Mouse (Mus musculus) intestine, embryonic 14.5 days (tissue): Measurements from ENCODE around the gene Prpf6. TPM values are rescaled to one million over a fixed set of nuclear protein-coding genes. Genes with fewer than 3 reads are reported as not detected.
A peak's percentile ranks its signal among the peaks of the same experiment; 100 is the strongest.

Experiments used
- ATAC-seq: fragments of 200-750 bp; cut with Nextera tagmentation; replicated peaks from 2 replicates; pipeline ENCODE4 v1.8.0; 2017; ENCODE audit warnings: low read depth, moderate number of reproducible peaks, moderate TSS enrichment, moderate library complexity; ENCODE audit not compliant: low FRiP score, low TSS enrichment
- DNase-seq: peaks from one replicate; pipeline ENCODE4 v3.0.0-alpha.2; 2018; ENCODE audit warnings: low spot score
- H3K27ac ChIP-seq: fragments of 300-500 bp; sonication (generic); 2 replicates; pipeline ENCODE4 v1.5.1; 2014; ENCODE audit warnings: low read depth, mild to moderate bottlenecking, control low read depth
- H3K27me3 ChIP-seq: fragments of 300-500 bp; sonication (generic); replicated peaks from 2 replicates; pipeline ENCODE4 v1.6.1; 2014; ENCODE audit warnings: low read length, control low read depth; ENCODE audit not compliant: control insufficient read depth, insufficient read depth
- H3K36me3 ChIP-seq: fragments of 300-500 bp; sonication (generic); 2 replicates; pipeline ENCODE4 v1.6.1; 2014; ENCODE audit warnings: low read length, control low read depth; ENCODE audit not compliant: control insufficient read depth, insufficient read depth
- H3K4me1 ChIP-seq: fragments of 300-500 bp; sonication (generic); replicated peaks from 2 replicates; pipeline ENCODE4 v1.6.1; 2014; ENCODE audit warnings: low read length, control low read depth, mixed read lengths; ENCODE audit not compliant: control insufficient read depth, insufficient read depth
- H3K4me2 ChIP-seq: fragments of 300-500 bp; sonication (generic); 2 replicates; pipeline ENCODE4 v1.6.1; 2014; ENCODE audit warnings: low read length
- H3K4me3 ChIP-seq: fragments of 300-500 bp; sonication (generic); 2 replicates; pipeline ENCODE4 v1.5.1; 2014; ENCODE audit warnings: low read depth, low read length, control low read depth, mixed read lengths
- H3K9ac ChIP-seq: fragments of 300-500 bp; sonication (generic); 2 replicates; pipeline ENCODE4 v1.6.1; 2014; ENCODE audit warnings: mild to moderate bottlenecking, low read length
- H3K9me3 ChIP-seq: fragments of 300-500 bp; sonication (generic); 2 replicates; pipeline ENCODE4 v1.6.1; 2016; ENCODE audit warnings: low read length, control low read depth; ENCODE audit not compliant: control insufficient read depth
- WGBS: fragments of 180-500 bp; shearing (Covaris S2); extraction: QIAGEN DNeasy Blood & Tissue Kit; methylation state at CpG from one replicate; pipeline ENCODE4 v1.1.7; 2014; 5-methylcytosine and 5-hydroxymethylcytosine counted together
- polyA plus RNA-seq: library from polyadenylated mRNA; unstranded; fragments of >200 nt; fragmentation: Nextera tagmentation; extraction: Ambion mirVana; gene quantifications from 2 replicates; pipeline ENCODE4 v1.2.1, GENCODE M21; 2014

The Prpf6 gene
- polyA plus RNA-seq, 1 experiment from 2014 or later: 53.6 TPM

GRCm38 (mm10) chr2:181691083-181691482, 99.4 kb downstream of the Prpf6 start:
- Histone ChIP-seq H3K36me3 (peaks cover 37% of the 10 kb centered on the region), H3K9me3 (no peaks in the 10 kb centered on the region), H3K27me3 (no peaks in the 10 kb centered on the region), H3K27ac (no peak overlapping the region), H3K9ac (no peak overlapping the region), H3K4me1 (peaks cover 6% of the 10 kb centered on the region; the same call in 1 of the 2 replicates), H3K4me3 (no peak overlapping the region), H3K4me2 (no peak overlapping the region)
- ATAC-seq (no peak), DNase-seq (no peak)
- 77% methylated on average over 6 of the region's 6 CpGs for WGBS

GRCm38 (mm10) chr2:181691571-181691970, 99.9 kb downstream of the Prpf6 start:
- no peak overlapping the region for H3K4me3 ChIP-seq
- no peak for DNase-seq
- WGBS: 87% methylated on average over 4 of the region's 4 CpGs

GRCm38 (mm10) chr2:181692304-181692703, 100.6 kb downstream of the Prpf6 start:
- no peaks in the 10 kb centered on the region for H3K27me3 ChIP-seq
- DNase-seq: no peak
- H3K4me2 ChIP-seq: peak overlapping the region; percentile 98; the same call in 1 of the 2 replicates
- no peak for ATAC-seq
- peaks cover 6% of the 10 kb centered on the region; the same call in 1 of the 2 replicates for H3K4me1 ChIP-seq
- H3K9ac ChIP-seq: no peak overlapping the region
- 89% methylated on average over 3 of the region's 3 CpGs for WGBS
- peaks cover 25% of the 10 kb centered on the region for H3K36me3 ChIP-seq
- no peak overlapping the region for H3K27ac ChIP-seq
- no peaks in the 10 kb centered on the region for H3K9me3 ChIP-seq
- H3K4me3 ChIP-seq: no peak overlapping the region

More at GRCm38 (mm10) chr2:181691571-181691970, 99.9 kb downstream of the Prpf6 start:
- no peak for ATAC-seq
- Histone ChIP-seq H3K4me1 (peaks cover 6% of the 10 kb centered on the region; the same call in 1 of the 2 replicates), H3K27ac (no peak overlapping the region), H3K36me3 (peaks cover 32% of the 10 kb centered on the region), H3K9ac (no peak overlapping the region), H3K4me2 (no peak overlapping the region), H3K27me3 (no peaks in the 10 kb centered on the region), H3K9me3 (no peaks in the 10 kb centered on the region)

- Histone ChIP-seq H3K27me3 (no peaks in the 10 kb centered on the region), H3K4me2 (peak within 1 kb of the TSS; percentile 98), H3K9ac (peak within 1 kb of the TSS; percentile 69), H3K9me3 (no peaks in the 10 kb centered on the region), H3K27ac (0 out of 2 replicates have a peak within 1 kb of the TSS, but pooled peaks have one; percentile 38), H3K36me3 (peaks cover 11% of the 10 kb centered on the region), H3K4me3 (peak within 1 kb of the TSS; percentile 52), H3K4me1 (peaks cover 6% of the 10 kb centered on the region; the same call in 1 of the 2 replicates)
- DNase-seq (peak; percentile 83), ATAC-seq (peak; percentile 79)
- under 1% methylated on average over 72 of the region's 75 CpGs for WGBS
Measured at GRCm38 (mm10) chr2:181693339-181694280, 101.9 kb downstream of the Prpf6 start, which contains the start of gene Rgs19. Rgs19 (minus strand) TSS chr2:181693977.

- no peaks in the 10 kb centered on the region for H3K9me3 ChIP-seq
- ATAC-seq: no peak
- no peak overlapping the region; the same call in 1 of the 2 replicates for H3K9ac ChIP-seq
- peaks cover 6% of the 10 kb centered on the region; the same call in 1 of the 2 replicates for H3K4me1 ChIP-seq
- H3K36me3 ChIP-seq: peaks cover 2% of the 10 kb centered on the region
- DNase-seq: no peak
- peak overlapping the region; percentile 98 for H3K4me2 ChIP-seq
- WGBS: 91% methylated on average over 3 of the region's 3 CpGs
- H3K27me3 ChIP-seq: no peaks in the 10 kb centered on the region
- H3K27ac ChIP-seq: no peak overlapping the region
- H3K4me3 ChIP-seq: no peak overlapping the region
Measured at GRCm38 (mm10) chr2:181694581-181694980, 102.9 kb downstream of the Prpf6 start.

- no peak for DNase-seq
- no peaks in the 10 kb centered on the region for H3K27me3 ChIP-seq
- H3K4me3 ChIP-seq: no peak overlapping the region
- no peaks in the 10 kb centered on the region for H3K9me3 ChIP-seq
- H3K4me2 ChIP-seq: no peak overlapping the region
- WGBS: 86% methylated on average over 1 of the region's 1 CpGs
- H3K4me1 ChIP-seq: peaks cover 6% of the 10 kb centered on the region; the same call in 1 of the 2 replicates
- H3K36me3 ChIP-seq: no peaks in the 10 kb centered on the region
- H3K9ac ChIP-seq: no peak overlapping the region
- ATAC-seq: no peak
- H3K27ac ChIP-seq: no peak overlapping the region
Measured at GRCm38 (mm10) chr2:181695776-181696175, 104.1 kb downstream of the Prpf6 start.

- Histone ChIP-seq H3K4me1 (peaks cover 6% of the 10 kb centered on the region; the same call in 1 of the 2 replicates), H3K27ac (no peak overlapping the region), H3K36me3 (no peaks in the 10 kb centered on the region), H3K4me2 (no peak overlapping the region), H3K9ac (no peak overlapping the region), H3K4me3 (no peak overlapping the region), H3K27me3 (no peaks in the 10 kb centered on the region), H3K9me3 (no peaks in the 10 kb centered on the region)
- DNase-seq (no peak), ATAC-seq (no peak)
- WGBS: 68% methylated on average over 33 of the region's 33 CpGs
Measured at GRCm38 (mm10) chr2:181696801-181697420, 105.2 kb downstream of the Prpf6 start.

GRCm38 (mm10) chr2:181698241-181698640, 106.6 kb downstream of the Prpf6 start, which contains the start of gene Lkaaear1:
Lkaaear1 (minus strand) TSS chr2:181698442.
- Histone ChIP-seq H3K4me3 (no peak within 1 kb of the TSS), H3K4me2 (no peak within 1 kb of the TSS), H3K27me3 (no peaks in the 10 kb centered on the region), H3K27ac (no peak within 1 kb of the TSS), H3K9me3 (no peaks in the 10 kb centered on the region), H3K9ac (no peak within 1 kb of the TSS), H3K4me1 (no peaks in the 10 kb centered on the region; the same call in 1 of the 2 replicates), H3K36me3 (no peaks in the 10 kb centered on the region)
- no peak for DNase-seq
- WGBS: 50% methylated on average over 5 of the region's 5 CpGs
- ATAC-seq: no peak
